Mouse (Mus musculus): ENCODE measurements around the gene Polr2l. TPM values are rescaled to one million over a fixed set of nuclear protein-coding genes. Genes with fewer than 3 reads are reported as not detected.
"Not testable (repeated sequence)": the region's sequence is repeated elsewhere in the genome, so short reads cannot be mapped to it uniquely, and the experiment has no call there.

Polr2l gene
- polyA plus RNA-seq, 1 experiment from 2014 or later = 93.0 TPM

- no peaks in the 10 kb centered on the region for H3K27me3 ChIP-seq (ENCODE audit: control insufficient read depth, insufficient read depth, low read length)
- peaks cover 40% of the 10 kb centered on the region for H3K36me3 ChIP-seq (replicated peaks; ENCODE audit: control insufficient read depth, insufficient read depth)
- H3K9me3 ChIP-seq (ENCODE audit: control insufficient read depth, low read length) = no peaks in the 10 kb centered on the region
- no peak overlapping the region for H3K9ac ChIP-seq
- peaks cover 20% of the 10 kb centered on the region for H3K4me1 ChIP-seq (replicated peaks; ENCODE audit: control insufficient read depth, insufficient read depth, low read length)
- no peak overlapping the region for H3K27ac ChIP-seq
- no peak overlapping the region for H3K4me3 ChIP-seq (replicated peaks; ENCODE audit: low read length)
- DNase-seq (ENCODE audit: low spot score) (no peak), ATAC-seq (ENCODE audit: low FRiP score) (no peak)
- no peak overlapping the region for H3K4me2 ChIP-seq (replicated peaks)
Measured at GRCm38 (mm10) chr7:141451928-141452327, 23.0 kb downstream of the Polr2l start.

GRCm38 (mm10) chr7:141447110-141447991 lies 27.6 kb downstream of the Polr2l start, which contains the start of gene Rplp2:
Gene Rplp2 (plus strand): TSS chr7:141447370.
- Histone ChIP-seq H3K9ac (peak within 1 kb of the TSS; percentile 94), H3K4me2 (replicated peaks) (peak within 1 kb of the TSS; percentile 75), H3K27me3 (ENCODE audit: control insufficient read depth, insufficient read depth, low read length) (no peaks in the 10 kb centered on the region), H3K9me3 (ENCODE audit: control insufficient read depth, low read length) (no peaks in the 10 kb centered on the region), H3K4me3 (replicated peaks; ENCODE audit: low read length) (peak within 1 kb of the TSS; percentile 83), H3K4me1 (replicated peaks; ENCODE audit: control insufficient read depth, insufficient read depth, low read length) (peaks cover 27% of the 10 kb centered on the region), H3K27ac (peak within 1 kb of the TSS; percentile 97), H3K36me3 (replicated peaks; ENCODE audit: control insufficient read depth, insufficient read depth) (peaks cover 39% of the 10 kb centered on the region)
- ATAC-seq (ENCODE audit: low FRiP score) (peak; percentile 93), DNase-seq (ENCODE audit: low spot score) (peak; percentile 94)
- under 1% methylated on average over 63 of the region's 63 CpGs for WGBS

GRCm38 (mm10) chr7:141446374-141446773 lies 28.6 kb downstream of the Polr2l start:
- ATAC-seq (ENCODE audit: low FRiP score); DNase-seq (ENCODE audit: low spot score); H3K9me3 ChIP-seq (ENCODE audit: control insufficient read depth, low read length); H3K27ac ChIP-seq; H3K9ac ChIP-seq; H3K27me3 ChIP-seq (ENCODE audit: control insufficient read depth, insufficient read depth, low read length): not testable (repeated sequence)
- WGBS = 86% methylated on average over 3 of the region's 3 CpGs
- Histone ChIP-seq H3K4me2 (replicated peaks) (peak overlapping the region; percentile 75; the same call in 1 of the 2 replicates), H3K36me3 (replicated peaks; ENCODE audit: control insufficient read depth, insufficient read depth) (peaks cover 30% of the 10 kb centered on the region), H3K4me3 (replicated peaks; ENCODE audit: low read length) (peak overlapping the region; percentile 83; the same call in 1 of the 2 replicates), H3K4me1 (replicated peaks; ENCODE audit: control insufficient read depth, insufficient read depth, low read length) (peaks cover 27% of the 10 kb centered on the region)

GRCm38 (mm10) chr7:141443828-141444237 lies 31.1 kb downstream of the Polr2l start, which contains the start of gene Pidd1:
Gene Pidd1 (minus strand): TSS chr7:141444025.
- Histone ChIP-seq H3K27ac (no peak within 1 kb of the TSS), H3K4me1 (replicated peaks; ENCODE audit: control insufficient read depth, insufficient read depth, low read length) (peaks cover 27% of the 10 kb centered on the region), H3K9me3 (ENCODE audit: control insufficient read depth, low read length) (no peaks in the 10 kb centered on the region), H3K27me3 (ENCODE audit: control insufficient read depth, insufficient read depth, low read length) (no peaks in the 10 kb centered on the region), H3K4me3 (replicated peaks; ENCODE audit: low read length) (peak within 1 kb of the TSS; percentile 28), H3K36me3 (replicated peaks; ENCODE audit: control insufficient read depth, insufficient read depth) (peaks cover 5% of the 10 kb centered on the region), H3K9ac (peak within 1 kb of the TSS; percentile 45), H3K4me2 (replicated peaks) (peak within 1 kb of the TSS; percentile 54)
- ATAC-seq (ENCODE audit: low FRiP score) (no peak), DNase-seq (ENCODE audit: low spot score) (peak; percentile 39)
- WGBS = 0% methylated on average over 25 of the region's 25 CpGs

- Histone ChIP-seq H3K4me2 (replicated peaks) (peak overlapping the region; percentile 54), H3K4me1 (replicated peaks; ENCODE audit: control insufficient read depth, insufficient read depth, low read length) (peaks cover 21% of the 10 kb centered on the region), H3K36me3 (replicated peaks; ENCODE audit: control insufficient read depth, insufficient read depth) (no peaks in the 10 kb centered on the region; the same call in 1 of the 2 replicates), H3K27me3 (ENCODE audit: control insufficient read depth, insufficient read depth, low read length) (no peaks in the 10 kb centered on the region), H3K27ac (no peak overlapping the region), H3K9ac (peak overlapping the region; percentile 45), H3K9me3 (ENCODE audit: control insufficient read depth, low read length) (no peaks in the 10 kb centered on the region), H3K4me3 (replicated peaks; ENCODE audit: low read length) (peak overlapping the region; percentile 28)
- no peak for DNase-seq (ENCODE audit: low spot score)
- 28% methylated on average over 12 of the region's 12 CpGs for WGBS
- ATAC-seq (ENCODE audit: low FRiP score) = no peak
Measured at GRCm38 (mm10) chr7:141443081-141443821, 31.7 kb downstream of the Polr2l start.

- H3K9me3 ChIP-seq (ENCODE audit: control insufficient read depth, low read length) = no peaks in the 10 kb centered on the region
- no peak overlapping the region for H3K4me3 ChIP-seq (replicated peaks; ENCODE audit: low read length)
- ATAC-seq (ENCODE audit: low FRiP score) = no peak
- 0 out of 2 replicates have a peak overlapping the region, but pooled peaks have one; percentile 45 for H3K9ac ChIP-seq
- no peak for DNase-seq (ENCODE audit: low spot score)
- H3K36me3 ChIP-seq (replicated peaks; ENCODE audit: control insufficient read depth, insufficient read depth) = no peaks in the 10 kb centered on the region; the same call in 1 of the 2 replicates
- no peak overlapping the region for H3K27ac ChIP-seq
- no peak overlapping the region for H3K4me2 ChIP-seq (replicated peaks)
- no peaks in the 10 kb centered on the region for H3K27me3 ChIP-seq (ENCODE audit: control insufficient read depth, insufficient read depth, low read length)
- whole genome bisulfite sequencing = 92% methylated on average over 13 of the region's 13 CpGs
- peaks cover 19% of the 10 kb centered on the region for H3K4me1 ChIP-seq (replicated peaks; ENCODE audit: control insufficient read depth, insufficient read depth, low read length)
Measured at GRCm38 (mm10) chr7:141442199-141442598, 32.7 kb downstream of the Polr2l start.

- no peaks in the 10 kb centered on the region for H3K9me3 ChIP-seq (ENCODE audit: control insufficient read depth, low read length)
- no peak for ATAC-seq (ENCODE audit: low FRiP score)
- H3K9ac ChIP-seq = no peak overlapping the region
- H3K27ac ChIP-seq = no peak overlapping the region
- peaks cover 16% of the 10 kb centered on the region for H3K4me1 ChIP-seq (replicated peaks; ENCODE audit: control insufficient read depth, insufficient read depth, low read length)
- DNase-seq (ENCODE audit: low spot score) = no peak
- H3K4me3 ChIP-seq (replicated peaks; ENCODE audit: low read length) = no peak overlapping the region
- no peak overlapping the region for H3K4me2 ChIP-seq (replicated peaks)
- no peaks in the 10 kb centered on the region; the same call in 1 of the 2 replicates for H3K36me3 ChIP-seq (replicated peaks; ENCODE audit: control insufficient read depth, insufficient read depth)
- H3K27me3 ChIP-seq (ENCODE audit: control insufficient read depth, insufficient read depth, low read length) = no peaks in the 10 kb centered on the region
- WGBS = 93% methylated on average over 9 of the region's 9 CpGs
Measured at GRCm38 (mm10) chr7:141441460-141441859, 33.5 kb downstream of the Polr2l start.

GRCm38 (mm10) chr7:141440613-141441012 lies 34.3 kb downstream of the Polr2l start:
- H3K27me3 ChIP-seq (ENCODE audit: control insufficient read depth, insufficient read depth, low read length) = no peaks in the 10 kb centered on the region
- no peak for DNase-seq (ENCODE audit: low spot score)
- WGBS = 31% methylated on average over 6 of the region's 6 CpGs
- ATAC-seq (ENCODE audit: low FRiP score) = no peak
- no peak overlapping the region for H3K9ac ChIP-seq
- H3K4me1 ChIP-seq (replicated peaks; ENCODE audit: control insufficient read depth, insufficient read depth, low read length) = peaks cover 24% of the 10 kb centered on the region
- no peak overlapping the region for H3K27ac ChIP-seq
- H3K4me3 ChIP-seq (replicated peaks; ENCODE audit: low read length) = no peak overlapping the region
- no peaks in the 10 kb centered on the region; the same call in 1 of the 2 replicates for H3K36me3 ChIP-seq (replicated peaks; ENCODE audit: control insufficient read depth, insufficient read depth)
- no peak overlapping the region for H3K4me2 ChIP-seq (replicated peaks)
- H3K9me3 ChIP-seq (ENCODE audit: control insufficient read depth, low read length) = no peaks in the 10 kb centered on the region

- 96% methylated on average over 11 of the region's 11 CpGs for whole genome bisulfite sequencing
- ATAC-seq (ENCODE audit: low FRiP score) = no peak
- Histone ChIP-seq H3K4me2 (replicated peaks) (no peak overlapping the region), H3K36me3 (replicated peaks; ENCODE audit: control insufficient read depth, insufficient read depth) (no peaks in the 10 kb centered on the region; the same call in 1 of the 2 replicates), H3K9me3 (ENCODE audit: control insufficient read depth, low read length) (no peaks in the 10 kb centered on the region), H3K9ac (no peak overlapping the region), H3K27me3 (ENCODE audit: control insufficient read depth, insufficient read depth, low read length) (no peaks in the 10 kb centered on the region), H3K4me1 (replicated peaks; ENCODE audit: control insufficient read depth, insufficient read depth, low read length) (peaks cover 28% of the 10 kb centered on the region), H3K4me3 (replicated peaks; ENCODE audit: low read length) (no peak overlapping the region), H3K27ac (no peak overlapping the region)
- DNase-seq (ENCODE audit: low spot score) = no peak
Measured at GRCm38 (mm10) chr7:141439811-141440210, 35.1 kb downstream of the Polr2l start.

All from hindbrain, embryonic 14.5 days (tissue).